Mouse (Mus musculus) layer of hippocampus, adult 9-10 months (tissue): ENCODE measurements around the gene Nub1.
A peak's percentile ranks its signal among the peaks of the same experiment; 100 is the strongest.

ENCODE experiments used
- DNase-seq: peaks from one replicate; pipeline ENCODE4 v3.0.0; 2022; ENCODE audit warnings: low spot score

Nub1 gene

DNA sequence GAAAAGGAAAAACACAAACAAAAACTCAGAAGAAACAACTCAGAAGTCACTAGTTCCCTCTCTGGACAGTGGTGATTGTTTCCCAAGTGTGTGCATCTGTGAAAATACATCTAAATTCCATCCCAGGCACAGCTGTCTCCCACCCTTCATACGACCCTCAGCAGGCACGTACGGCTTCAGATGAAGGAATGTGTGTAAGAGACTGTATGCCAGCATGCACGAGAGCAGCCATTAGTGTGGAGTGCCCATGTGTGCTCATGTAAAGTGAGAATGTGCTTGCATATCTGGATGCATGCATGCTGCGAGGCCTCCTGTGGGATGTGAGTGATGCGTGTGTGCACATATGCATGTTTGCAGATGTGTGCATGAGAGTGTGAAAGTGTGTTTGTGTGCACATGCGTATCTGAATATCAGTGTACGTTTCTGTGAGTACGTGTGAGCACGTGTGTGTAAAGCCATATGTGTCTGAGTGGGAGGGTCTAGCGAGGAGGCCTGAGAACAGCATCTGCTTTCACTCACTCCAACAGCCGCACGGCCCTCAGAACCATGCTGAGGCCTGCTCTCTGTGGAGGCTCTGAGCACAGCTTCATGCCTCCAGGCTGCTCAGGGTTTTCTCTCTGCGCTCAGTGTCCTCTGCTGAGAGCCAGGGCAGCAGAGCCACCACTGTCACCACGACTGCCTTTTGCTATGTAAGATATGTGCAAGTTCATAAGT lies 56.0 kb downstream of the Nub1 start:
- no peak for DNase-seq

GRCm38 (mm10) chr5:24743956-24744355 lies 58.6 kb downstream of the Nub1 start:
- no peak for DNase-seq

- no peak for DNase-seq
Measured at GRCm38 (mm10) chr5:24747533-24747932, 62.2 kb downstream of the Nub1 start.

GRCm38 (mm10) chr5:24749731-24750130 lies 64.4 kb downstream of the Nub1 start:
- DNase-seq: no peak

DNA sequence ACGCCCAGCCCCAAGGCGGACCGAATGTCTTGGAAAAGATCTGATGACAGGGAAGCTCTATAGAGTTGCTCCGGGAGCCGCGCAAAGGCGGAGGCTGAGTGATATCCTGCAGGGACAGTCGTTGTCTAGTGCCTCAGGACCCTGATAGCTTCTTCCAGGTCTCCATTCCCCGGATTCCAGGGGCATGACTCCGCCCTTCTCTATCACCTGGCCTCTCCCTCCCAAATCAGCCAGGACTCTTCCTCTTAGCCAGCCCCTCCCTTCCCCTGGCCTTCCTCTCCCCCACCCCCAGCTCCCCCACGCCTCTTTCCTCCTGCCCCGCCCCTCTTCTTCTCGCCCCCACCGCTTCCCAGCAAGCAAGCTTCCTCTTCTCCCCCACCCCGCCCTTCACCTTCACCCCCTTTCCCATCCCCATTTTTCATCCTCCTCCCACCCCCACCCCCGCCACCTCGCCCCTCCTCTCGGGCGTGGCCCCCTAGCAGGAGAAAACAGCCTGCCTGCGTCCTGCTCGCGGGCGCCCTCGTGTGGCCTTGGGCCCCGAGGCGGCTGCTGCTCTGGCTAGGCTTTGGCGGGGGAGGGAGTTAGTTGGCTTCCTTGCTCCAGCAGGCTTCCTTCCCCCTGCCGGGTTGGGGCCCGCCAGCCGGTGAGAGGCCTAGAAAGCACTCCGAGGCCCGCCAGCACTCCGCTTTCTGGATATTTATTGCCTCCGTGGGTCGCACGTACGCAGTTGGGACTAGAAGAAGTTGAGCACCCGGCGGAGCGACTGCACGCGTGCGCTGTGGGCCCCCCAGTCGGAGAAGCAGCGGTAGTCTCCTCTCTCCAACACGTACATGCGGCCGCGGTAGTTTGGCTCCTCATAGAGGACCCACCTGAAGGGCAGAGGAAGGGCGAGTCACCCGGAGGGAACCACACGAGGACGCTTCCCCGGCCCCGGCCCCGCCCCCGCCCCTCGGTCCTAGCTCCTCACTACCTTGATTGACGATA lies 65.3 kb downstream of the Nub1 start:
- peak; percentile 44 for DNase-seq

DNA sequence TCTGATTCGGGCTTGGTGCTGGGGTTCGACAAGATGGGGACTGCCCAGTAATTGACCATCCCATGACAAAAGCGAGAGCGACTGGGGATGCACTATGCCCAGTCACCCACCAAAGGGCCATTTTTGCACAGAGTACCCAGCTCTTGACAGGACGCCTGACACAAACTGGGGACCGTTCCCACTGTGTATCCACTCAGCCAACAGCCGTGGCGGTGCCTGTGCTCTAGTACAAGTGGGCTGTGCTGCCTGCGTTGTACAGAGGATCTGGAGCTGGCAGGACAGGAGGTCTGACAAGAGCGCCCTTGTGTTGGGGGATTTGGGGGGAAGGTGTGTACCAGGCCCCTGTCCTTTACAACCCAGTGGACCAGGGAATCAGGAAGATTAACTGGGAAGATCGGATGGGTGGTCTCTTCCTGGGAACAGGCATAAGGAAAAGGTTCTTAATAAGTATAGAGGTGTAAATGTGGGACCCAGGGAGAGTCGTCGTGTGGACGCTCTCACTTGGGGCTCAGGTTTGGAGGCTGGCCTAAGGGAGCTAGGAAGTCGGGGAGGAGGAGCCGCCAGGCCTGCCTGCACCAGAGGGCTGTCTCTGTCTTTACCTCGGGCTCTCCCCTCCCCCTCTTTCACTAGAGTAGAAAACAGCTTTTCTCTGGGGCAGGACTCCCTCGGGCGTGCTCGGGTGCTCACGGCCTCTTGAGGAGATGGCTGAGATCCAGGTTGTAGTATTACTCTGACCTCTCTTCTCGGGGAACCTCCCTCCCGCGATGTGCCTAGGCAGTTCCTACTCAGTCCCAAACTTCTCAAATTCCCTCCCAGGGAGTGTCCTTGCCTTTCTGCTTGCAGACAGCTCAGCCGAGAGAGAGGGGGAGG lies 66.2 kb downstream of the Nub1 start:
- no peak for DNase-seq

- DNase-seq: no peak
Measured at GRCm38 (mm10) chr5:24752175-24752498, 66.8 kb downstream of the Nub1 start.

- DNase-seq: no peak
Measured at GRCm38 (mm10) chr5:24756931-24757330, 71.6 kb downstream of the Nub1 start.

GRCm38 (mm10) chr5:24757816-24758215 lies 72.5 kb downstream of the Nub1 start, which contains the start of gene Crygn:
Gene Crygn (minus strand): TSS chr5:24758008.
- no peak for DNase-seq
